Mouse (Mus musculus): ENCODE measurements around the gene Smarcad1. TPM values are rescaled to one million over a fixed set of nuclear protein-coding genes. Genes with fewer than 3 reads are reported as not detected.

Gene Smarcad1
- polyA plus RNA-seq, 1 experiment from 2014 or later, result 48.0 TPM

DNA sequence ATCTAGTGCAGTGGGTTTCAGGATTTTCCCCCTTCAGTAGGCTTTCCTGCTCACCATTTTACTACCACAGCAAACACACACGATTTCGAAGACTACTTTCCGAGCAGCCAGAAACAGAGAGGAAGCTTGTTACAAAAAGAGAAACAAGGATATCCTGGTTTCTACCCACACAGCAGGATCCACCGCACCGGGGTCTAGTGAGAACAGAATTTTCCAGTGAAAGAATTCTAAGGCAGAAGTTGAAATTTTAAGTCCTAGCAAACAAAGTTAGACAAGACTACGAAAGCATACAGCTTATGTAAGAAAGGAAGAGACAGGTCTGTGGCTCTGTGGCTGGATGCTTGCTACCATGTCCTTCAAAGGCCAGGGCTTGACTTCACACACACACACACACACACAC, 121.8 kb downstream of the Smarcad1 start:
- no peaks in the 10 kb centered on the region for H3K4me1 ChIP-seq (ENCODE audit: insufficient read depth, low read length)
- H3K27me3 ChIP-seq (ENCODE audit: insufficient read depth, low read length), result no peaks in the 10 kb centered on the region
- no peak for ATAC-seq (ENCODE audit: low FRiP score, low TSS enrichment)
- 81% methylated on average over 6 of the region's 6 CpGs for WGBS
- H3K9ac ChIP-seq (replicated peaks; ENCODE audit: low read length), result no peak overlapping the region
- no peaks in the 10 kb centered on the region for H3K9me3 ChIP-seq (ENCODE audit: low read length)
- H3K27ac ChIP-seq (ENCODE audit: low read length), result no peak overlapping the region
- H3K36me3 ChIP-seq (ENCODE audit: insufficient read depth, low read length), result no peaks in the 10 kb centered on the region
- H3K4me3 ChIP-seq (ENCODE audit: low read length), result no peak overlapping the region
- H3K4me2 ChIP-seq (replicated peaks; ENCODE audit: low read depth, low read length), result no peak overlapping the region

- no peaks in the 10 kb centered on the region for H3K4me1 ChIP-seq (ENCODE audit: insufficient read depth, low read length)
- no peak for ATAC-seq (ENCODE audit: low FRiP score, low TSS enrichment)
- WGBS, result 46% methylated on average over 5 of the region's 5 CpGs
Measured at GRCm38 (mm10) chr6:65164977-65165376, 122.6 kb downstream of the Smarcad1 start.

More at GRCm38 (mm10) chr6:65164977-65165376, 122.6 kb downstream of the Smarcad1 start:
- no peak overlapping the region for H3K9ac ChIP-seq (replicated peaks; ENCODE audit: low read length)
- no peaks in the 10 kb centered on the region for H3K27me3 ChIP-seq (ENCODE audit: insufficient read depth, low read length)
- no peak overlapping the region for H3K4me2 ChIP-seq (replicated peaks; ENCODE audit: low read depth, low read length)
- H3K36me3 ChIP-seq (ENCODE audit: insufficient read depth, low read length), result no peaks in the 10 kb centered on the region
- no peaks in the 10 kb centered on the region for H3K9me3 ChIP-seq (ENCODE audit: low read length)
- H3K4me3 ChIP-seq (ENCODE audit: low read length), result no peak overlapping the region
- no peak overlapping the region for H3K27ac ChIP-seq (ENCODE audit: low read length)

Other genes starting within 250 kb of the Smarcad1 start
- 2.2 and 4.0 TPM in 2 replicates for gene Hpgds, start 102.3 kb downstream of the Smarcad1 start, polyA plus RNA-seq (2015; fragmentation: Nextera tagmentation; extraction: Ambion mirVana)

Data from kidney, embryonic 16.5 days (tissue).